Mouse (Mus musculus) midbrain, embryonic 15.5 days (tissue): ENCODE measurements around the gene Stat3. TPM values are rescaled to one million over a fixed set of nuclear protein-coding genes. Genes with fewer than 3 reads are reported as not detected.

ENCODE experiments used
- ATAC-seq: fragments of 200-750 bp; cut with Nextera tagmentation; replicated peaks from 2 replicates; pipeline ENCODE4 v1.8.0; 2017; ENCODE audit warnings: moderate TSS enrichment
- H3K27ac ChIP-seq: fragments of 300-500 bp; sonication (generic); 2 replicates; pipeline ENCODE4 v1.5.1; 2015; ENCODE audit warnings: mild to moderate bottlenecking, inconsistent platforms
- H3K27me3 ChIP-seq: fragments of 300-500 bp; sonication (generic); replicated peaks from 2 replicates; pipeline ENCODE4 v1.6.1; 2015; ENCODE audit warnings: inconsistent platforms
- H3K36me3 ChIP-seq: fragments of 300-500 bp; sonication (generic); replicated peaks from 2 replicates; pipeline ENCODE4 v1.6.1; 2015; ENCODE audit warnings: inconsistent platforms
- H3K4me1 ChIP-seq: fragments of 300-500 bp; sonication (generic); 2 replicates; pipeline ENCODE4 v1.6.1; 2015; ENCODE audit warnings: inconsistent platforms
- H3K4me2 ChIP-seq: fragments of 300-500 bp; sonication (generic); 2 replicates; pipeline ENCODE4 v1.6.1; 2015; ENCODE audit warnings: inconsistent platforms, mild to moderate bottlenecking, moderate library complexity
- H3K4me3 ChIP-seq: fragments of 300-500 bp; sonication (generic); 2 replicates; pipeline ENCODE4 v1.5.1; 2015; ENCODE audit warnings: mild to moderate bottlenecking, inconsistent platforms
- H3K9ac ChIP-seq: fragments of 300-500 bp; sonication (generic); 2 replicates; pipeline ENCODE4 v1.6.1; 2015; ENCODE audit warnings: mild to moderate bottlenecking, inconsistent platforms
- H3K9me3 ChIP-seq: fragments of 300-500 bp; sonication (generic); 2 replicates; pipeline ENCODE4 v1.6.1; 2016; ENCODE audit warnings: inconsistent platforms
- WGBS: fragments of 180-500 bp; shearing (Covaris S2); methylation state at CpG from one replicate; pipeline ENCODE4 v1.1.7; 2015; ENCODE audit warnings: mixed read lengths; 5-methylcytosine and 5-hydroxymethylcytosine counted together
- polyA plus RNA-seq: library from polyadenylated mRNA; unstranded; fragments of >200 nt; fragmentation: Nextera tagmentation; extraction: Ambion mirVana; gene quantifications from 2 replicates; pipeline ENCODE4 v1.2.1, GENCODE M21; 2015

Stat3 gene
- polyA plus RNA-seq, 1 experiment from 2014 or later, result 35.8 TPM

GRCm38 (mm10) chr11:100842025-100842424 lies 97.3 kb downstream of the Stat3 start:
- Histone ChIP-seq H3K27me3 (no peaks in the 10 kb centered on the region), H3K27ac (no peak overlapping the region), H3K36me3 (no peaks in the 10 kb centered on the region), H3K9ac (no peak overlapping the region), H3K9me3 (no peaks in the 10 kb centered on the region), H3K4me2 (no peak overlapping the region), H3K4me1 (no peaks in the 10 kb centered on the region), H3K4me3 (no peak overlapping the region)
- 81% methylated on average over 7 of the region's 7 CpGs for WGBS
- no peak for ATAC-seq

- 75% methylated on average over 12 of the region's 12 CpGs for WGBS
- Histone ChIP-seq H3K4me1 (no peaks in the 10 kb centered on the region), H3K9ac (no peak overlapping the region), H3K4me3 (no peak overlapping the region), H3K36me3 (no peaks in the 10 kb centered on the region), H3K27me3 (no peaks in the 10 kb centered on the region), H3K4me2 (no peak overlapping the region), H3K27ac (no peak overlapping the region), H3K9me3 (no peaks in the 10 kb centered on the region)
- no peak for ATAC-seq
These were observed 98.5 kb downstream of the Stat3 start for GRCm38 (mm10) chr11:100840866-100841265.

GRCm38 (mm10) chr11:100839523-100839922 lies 99.8 kb downstream of the Stat3 start:
- no peak overlapping the region for H3K4me3 ChIP-seq
- H3K27me3 ChIP-seq, result no peaks in the 10 kb centered on the region
- no peak overlapping the region for H3K27ac ChIP-seq
- H3K36me3 ChIP-seq, result no peaks in the 10 kb centered on the region
- no peak overlapping the region for H3K4me2 ChIP-seq
- WGBS, result 82% methylated on average over 8 of the region's 8 CpGs
- H3K9ac ChIP-seq, result no peak overlapping the region
- no peaks in the 10 kb centered on the region for H3K9me3 ChIP-seq
- no peak for ATAC-seq
- no peaks in the 10 kb centered on the region for H3K4me1 ChIP-seq

GRCm38 (mm10) chr11:100838894-100839293 lies 100.4 kb downstream of the Stat3 start:
- H3K9ac ChIP-seq, result no peak overlapping the region

GRCm38 (mm10) chr11:100836923-100837702 lies 102.2 kb downstream of the Stat3 start:
- 82% methylated on average over 9 of the region's 9 CpGs for WGBS
- ATAC-seq, result no peak
- H3K4me1 ChIP-seq, result no peaks in the 10 kb centered on the region

More at GRCm38 (mm10) chr11:100838894-100839293, 100.4 kb downstream of the Stat3 start:
- ATAC-seq, result no peak
- 95% methylated on average over 9 of the region's 9 CpGs for WGBS
- no peak overlapping the region for H3K27ac ChIP-seq
- H3K4me2 ChIP-seq, result no peak overlapping the region
- H3K27me3 ChIP-seq, result no peaks in the 10 kb centered on the region
- no peaks in the 10 kb centered on the region for H3K4me1 ChIP-seq
- H3K9me3 ChIP-seq, result no peaks in the 10 kb centered on the region
- no peaks in the 10 kb centered on the region for H3K36me3 ChIP-seq
- H3K4me3 ChIP-seq, result no peak overlapping the region

More at GRCm38 (mm10) chr11:100836923-100837702, 102.2 kb downstream of the Stat3 start:
- no peak overlapping the region for H3K9ac ChIP-seq
- H3K4me2 ChIP-seq, result no peak overlapping the region
- H3K27ac ChIP-seq, result no peak overlapping the region
- no peaks in the 10 kb centered on the region for H3K36me3 ChIP-seq
- no peaks in the 10 kb centered on the region for H3K9me3 ChIP-seq
- no peak overlapping the region for H3K4me3 ChIP-seq
- H3K27me3 ChIP-seq, result no peaks in the 10 kb centered on the region

Other genes with a start within 250 kb of the Stat3 start
- 0.70 and 0.99 TPM in 2 replicates for gene Zfp385c, start 247.1 kb downstream of the Stat3 start, polyA plus RNA-seq
- gene Dhx58, start 235.3 kb downstream of the Stat3 start, polyA plus RNA-seq, result 3.5 TPM in 2 replicates
- 67.2 and 70.2 TPM in 2 replicates for gene Kat2a, start 227.1 kb downstream of the Stat3 start, polyA plus RNA-seq
- gene Hspb9, start 225.7 kb downstream of the Stat3 start, polyA plus RNA-seq, result not detected in 2 replicates
- gene Rab5c, start 201.3 kb downstream of the Stat3 start, polyA plus RNA-seq, result 39.3 and 40.9 TPM in 2 replicates
- gene Kcnh4, start 179.6 kb downstream of the Stat3 start, polyA plus RNA-seq, result 10.9 and 13.6 TPM in 2 replicates
- gene Hcrt, start 176.6 kb downstream of the Stat3 start, polyA plus RNA-seq, result 2.3 and 3.3 TPM in 2 replicates
- gene Ghdc, start 168.6 kb downstream of the Stat3 start, polyA plus RNA-seq, result 5.7 and 6.4 TPM in 2 replicates
- 20.4 and 20.5 TPM in 2 replicates for gene Stat5b, start 88.8 kb downstream of the Stat3 start, polyA plus RNA-seq
- 1.7 and 2.3 TPM in 2 replicates for gene Stat5a, start 80.2 kb downstream of the Stat3 start, polyA plus RNA-seq
- 47.9 and 50.8 TPM in 2 replicates for gene Cavin1, start 31.3 kb upstream of the Stat3 start, polyA plus RNA-seq
- 136 and 148 TPM in 2 replicates for gene Atp6v0a1, start 69.9 kb upstream of the Stat3 start, polyA plus RNA-seq
- gene Naglu, start 130.5 kb upstream of the Stat3 start, polyA plus RNA-seq, result 13.7 and 15.5 TPM in 2 replicates
- 0.37 and 0.63 TPM in 2 replicates for gene Hsd17b1, start 138.9 kb upstream of the Stat3 start, polyA plus RNA-seq
- 43.3 and 47.1 TPM in 2 replicates for gene Coasy, start 143.0 kb upstream of the Stat3 start, polyA plus RNA-seq
- 103 and 107 TPM in 2 replicates for gene Mlx, start 147.7 kb upstream of the Stat3 start, polyA plus RNA-seq
- gene Psmc3ip, start 155.9 kb upstream of the Stat3 start, polyA plus RNA-seq, result 18.3 and 20.3 TPM in 2 replicates
- gene Retreg3, start 180.4 kb upstream of the Stat3 start, polyA plus RNA-seq, result 28.4 and 29.2 TPM in 2 replicates
- gene Tubg1, start 180.4 kb upstream of the Stat3 start, polyA plus RNA-seq, result 76.1 and 84.7 TPM in 2 replicates
- 60.8 and 62.7 TPM in 2 replicates for gene Tubg2, start 216.4 kb upstream of the Stat3 start, polyA plus RNA-seq
- 3.4 and 3.8 TPM in 2 replicates for gene Cntnap1, start 231.0 kb upstream of the Stat3 start, polyA plus RNA-seq
- gene Plekhh3, start 231.8 kb upstream of the Stat3 start, polyA plus RNA-seq, result 8.5 and 9.9 TPM in 2 replicates
- 0.31 and 0.36 TPM in 2 replicates for gene Ccr10, start 235.9 kb upstream of the Stat3 start, polyA plus RNA-seq